Comparison of ENCODE assay signal across 8 mouse cellular contexts in genomic region chr8:72474826-72475546, GRCm38 (mm10). TPM values are rescaled to one million over a fixed set of nuclear protein-coding genes. Genes with fewer than 3 reads are reported as not detected.
DNase-seq lines count a peak whose midpoint lies in the region; ATAC-seq and TF ChIP-seq lines count a peak whose summit lies in the region.

TSS of gene Cherp (minus strand) at chr8:72475226.

- H3K27me3 ChIP-seq in embryonic facial prominence, embryonic 13.5 days, result no peaks in the 10 kb centered on the region
- no peaks in the 10 kb centered on the region for H3K27me3 ChIP-seq in kidney, adult 2 months (replicated peaks; ENCODE audit: control insufficient read depth, insufficient read depth, low read length)
- H3K27me3 ChIP-seq in limb, embryonic 12.5 days, result no peaks in the 10 kb centered on the region
- no peaks in the 10 kb centered on the region for H3K27me3 ChIP-seq in midbrain, embryonic 15.5 days (replicated peaks)
- no peaks in the 10 kb centered on the region for H3K27me3 ChIP-seq in spleen, adult 2 months (ENCODE audit: control insufficient read depth, insufficient read depth, low read length)

- peak within 1 kb of the TSS; percentile 89 for H3K4me3 ChIP-seq in embryonic facial prominence, embryonic 13.5 days
- H3K4me3 ChIP-seq in kidney, adult 2 months (ENCODE audit: insufficient read depth, low read depth, low read length), result peak within 1 kb of the TSS; percentile 84
- H3K4me3 ChIP-seq in limb, embryonic 12.5 days (replicated peaks), result peak within 1 kb of the TSS; percentile 89
- peak within 1 kb of the TSS; percentile 97 for H3K4me3 ChIP-seq in midbrain, embryonic 15.5 days
- H3K4me3 ChIP-seq in spleen, adult 2 months (ENCODE audit: extremely low read depth, insufficient read depth, insufficient read length), result peak within 1 kb of the TSS; percentile 95

- peak within 1 kb of the TSS; percentile 88 for H3K27ac ChIP-seq in embryonic facial prominence, embryonic 13.5 days
- peak within 1 kb of the TSS; percentile 77 for H3K27ac ChIP-seq in kidney, adult 2 months (ENCODE audit: insufficient read depth, low read depth, low read length)
- peak within 1 kb of the TSS; percentile 83 for H3K27ac ChIP-seq in limb, embryonic 12.5 days
- peak within 1 kb of the TSS; percentile 94 for H3K27ac ChIP-seq in midbrain, embryonic 15.5 days
- H3K27ac ChIP-seq in spleen, adult 2 months (ENCODE audit: insufficient read depth, low read length), result peak within 1 kb of the TSS; percentile 92

- peak; percentile 99 for DNase-seq in 3134 (ENCODE audit: extremely low read depth, insufficient read length, low spot score)
- DNase-seq in adrenal gland, postnatal 36 days, result peak; percentile 96 to 97
- peak; percentile 96 to 99 for DNase-seq in heart, adult 18-20 months
- DNase-seq in kidney, adult 2 months, result peak; percentile 99
- peak; percentile 97 for DNase-seq in spleen, adult 2 months (ENCODE audit: low read depth in 1 of 2, low spot score in 2 of 2)

- WGBS in embryonic facial prominence, embryonic 13.5 days, result under 1% methylated on average over 80 of the region's 80 CpGs
- under 1% methylated on average over 80 of the region's 80 CpGs for WGBS in kidney, adult 2 months
- WGBS in limb, embryonic 12.5 days, result under 1% methylated on average over 80 of the region's 80 CpGs
- under 1% methylated on average over 80 of the region's 80 CpGs for WGBS in midbrain, embryonic 15.5 days
- under 1% methylated on average over 78 of the region's 80 CpGs for WGBS in spleen, adult 2 months

- H3K9ac ChIP-seq in embryonic facial prominence, embryonic 13.5 days, result peak within 1 kb of the TSS; percentile 88
- peak within 1 kb of the TSS; percentile 84 for H3K9ac ChIP-seq in limb, embryonic 12.5 days (replicated peaks)
- H3K9ac ChIP-seq in midbrain, embryonic 15.5 days, result peak within 1 kb of the TSS; percentile 88

- H3K36me3 ChIP-seq in embryonic facial prominence, embryonic 13.5 days, result peaks cover 44% of the 10 kb centered on the region
- H3K36me3 ChIP-seq in kidney, adult 2 months (ENCODE audit: control insufficient read depth, insufficient read depth, low read length), result peaks cover under 1% of the 10 kb centered on the region; the same call in 1 of the 2 replicates
- H3K36me3 ChIP-seq in limb, embryonic 12.5 days, result peaks cover 49% of the 10 kb centered on the region
- peaks cover 23% of the 10 kb centered on the region for H3K36me3 ChIP-seq in midbrain, embryonic 15.5 days (replicated peaks)
- H3K36me3 ChIP-seq in spleen, adult 2 months (ENCODE audit: control insufficient read depth, insufficient read depth, low read length), result peaks cover 9% of the 10 kb centered on the region

- peak; percentile 95 for ATAC-seq in embryonic facial prominence, embryonic 13.5 days (ENCODE audit: insufficient number of reproducible peaks, insufficient read depth, low FRiP score, low TSS enrichment, low read depth)
- ATAC-seq in limb, embryonic 12.5 days (ENCODE audit: insufficient number of reproducible peaks, insufficient read depth, low FRiP score, low TSS enrichment, low read depth), result peak; percentile 93
- ATAC-seq in midbrain, embryonic 15.5 days (replicated peaks), result peak; percentile 98

- TF ChIP-seq CTCF in kidney, adult 2 months (conservative IDR thresholded peaks at IDR 0.05; ENCODE audit: insufficient read depth, insufficient read length, low read depth, low read length), result no peak
- no peak for TF ChIP-seq CTCF in spleen, adult 2 months (IDR thresholded peaks at IDR 0.05; ENCODE audit: extremely low read depth, insufficient read depth, insufficient read length, insufficient replicate concordance)

- TF ChIP-seq POLR2A in kidney, adult 2 months (IDR thresholded peaks at IDR 0.05; ENCODE audit: low read depth, low read length), result peak; percentile 84
- peak; percentile 77 for TF ChIP-seq POLR2A in spleen, adult 2 months (IDR thresholded peaks at IDR 0.05; ENCODE audit: low read depth, low read length)

- no peaks in the 10 kb centered on the region for H3K9me3 ChIP-seq in embryonic facial prominence, embryonic 13.5 days
- H3K9me3 ChIP-seq in limb, embryonic 12.5 days, result 0 out of 2 replicates have a peak, but pooled peaks cover 3% of the 10 kb centered on the region
- H3K9me3 ChIP-seq in midbrain, embryonic 15.5 days, result no peaks in the 10 kb centered on the region

- H3K4me1 ChIP-seq in embryonic facial prominence, embryonic 13.5 days, result peaks cover 20% of the 10 kb centered on the region
- H3K4me1 ChIP-seq in kidney, adult 2 months (ENCODE audit: control insufficient read depth, insufficient read depth, low read length), result peaks cover 7% of the 10 kb centered on the region; the same call in 1 of the 2 replicates
- H3K4me1 ChIP-seq in limb, embryonic 12.5 days (replicated peaks), result peaks cover 18% of the 10 kb centered on the region
- peaks cover 25% of the 10 kb centered on the region for H3K4me1 ChIP-seq in midbrain, embryonic 15.5 days
- peaks cover 7% of the 10 kb centered on the region for H3K4me1 ChIP-seq in spleen, adult 2 months (ENCODE audit: control insufficient read depth, insufficient read depth, insufficient read length)

- peak within 1 kb of the TSS; percentile 94 for H3K4me2 ChIP-seq in embryonic facial prominence, embryonic 13.5 days
- H3K4me2 ChIP-seq in limb, embryonic 12.5 days, result peak within 1 kb of the TSS; percentile 98
- H3K4me2 ChIP-seq in midbrain, embryonic 15.5 days, result peak within 1 kb of the TSS; percentile 99

RNA-seq across cellular contexts. Expression of gene Cherp, which starts in this region (rescaled TPM):
- total RNA-seq in adrenal gland, postnatal 36 days (2021), result 10 to 100 TPM; 57.3 to 63.1 TPM
- polyA plus RNA-seq in embryonic facial prominence, embryonic 13.5 days (2015; fragmentation: Nextera tagmentation; extraction: Ambion mirVana), result 70.7 and 74.0 TPM in 2 replicates
- total RNA-seq in heart, adult 18-20 months (2021), result 10 to 100 TPM; 23.1 to 33.6 TPM
- polyA plus RNA-seq in kidney, adult 2 months (2012; rRNA removed), result 33.5 and 35.7 TPM in 2 replicates
- 61.2 and 72.2 TPM in 2 replicates for polyA plus RNA-seq in limb, embryonic 12.5 days (2016; fragmentation: Nextera tagmentation; extraction: Ambion mirVana)
- 53.0 and 59.1 TPM in 2 replicates for polyA plus RNA-seq in midbrain, embryonic 15.5 days (2015; fragmentation: Nextera tagmentation; extraction: Ambion mirVana)
- 63.6 and 71.2 TPM in 2 replicates for polyA plus RNA-seq in spleen, adult 2 months (2012; rRNA removed)

Comparison
In these comparisons a context has a peak if more than half of its experiments do, and no peak if none do; other contexts are left out.
1. Peak in every context shown above with its lines: DNase-seq, ATAC-seq, H3K4me3 ChIP-seq and H3K27ac ChIP-seq.